Mouse (Mus musculus) embryo, embryonic 10.5 days (tissue): Measurements from ENCODE around the gene Spata25.

Experiments used
- DNase-seq: peaks from one replicate; pipeline ENCODE4 v3.0.0-alpha.2; 2015; ENCODE audit warnings: low spot score

Gene Spata25

DNA sequence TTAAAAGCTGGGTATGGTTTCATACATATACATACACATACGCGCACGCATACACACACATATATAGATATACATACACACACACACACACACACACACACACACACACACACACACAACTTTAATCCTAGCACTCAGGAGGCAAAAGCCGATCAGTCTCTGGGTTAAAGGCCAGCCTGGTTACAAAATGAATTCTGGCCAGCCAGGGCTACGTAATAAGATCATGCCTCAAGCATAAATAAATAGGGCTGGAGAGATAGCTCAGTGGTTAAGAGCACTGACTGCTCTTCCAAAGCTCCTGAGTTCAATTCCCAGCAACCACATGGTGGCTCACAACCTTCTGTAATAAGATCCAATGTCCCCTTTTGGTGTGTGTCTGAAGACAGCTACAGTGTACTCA, 27.2 kb upstream of the Spata25 start:
- DNase-seq, result peak; percentile 11

DNA sequence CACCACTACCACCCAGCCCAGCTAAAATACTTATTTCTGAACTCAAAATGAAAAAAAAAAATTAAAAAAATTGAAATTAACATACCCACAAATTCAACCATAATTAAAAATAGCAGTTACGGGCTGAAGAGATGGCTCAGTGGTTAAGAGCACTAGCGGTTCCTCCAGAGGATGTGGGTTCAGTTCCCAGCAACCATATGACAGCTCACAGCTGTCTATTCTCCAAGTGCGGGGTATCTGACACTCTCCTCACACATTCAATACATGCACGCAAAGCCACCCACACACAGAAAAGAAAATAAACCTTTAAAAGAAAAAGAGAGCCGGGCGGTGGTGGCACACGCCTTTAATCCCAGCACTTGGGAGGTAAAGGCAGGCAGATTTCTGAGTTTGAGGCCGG, 21.7 kb upstream of the Spata25 start:
- no peak for DNase-seq

- no peak for DNase-seq
These were observed 17.4 kb upstream of the Spata25 start for GRCm38 (mm10) chr2:164845782-164846181.

- no peak for DNase-seq
These were observed 6.8 kb upstream of the Spata25 start for GRCm38 (mm10) chr2:164835164-164835563.

DNA sequence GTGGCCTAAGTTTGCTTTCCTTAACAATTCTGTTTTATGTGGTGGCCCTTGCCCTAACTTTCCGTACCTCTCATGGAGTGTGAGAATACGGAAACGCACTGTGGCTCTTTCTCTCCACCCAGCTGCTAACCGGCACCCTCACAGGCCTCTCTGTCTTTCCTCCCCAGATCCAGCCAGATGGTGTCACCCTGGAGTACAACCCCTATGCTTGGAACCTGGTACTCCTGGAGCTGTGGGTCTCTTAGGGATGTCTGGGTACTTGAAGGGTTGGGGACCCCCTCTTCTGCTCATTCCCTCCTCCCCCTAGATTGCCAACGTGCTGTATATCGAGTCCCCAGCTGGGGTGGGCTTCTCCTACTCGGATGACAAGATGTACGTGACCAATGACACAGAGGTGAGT, 6.2 kb upstream of the Spata25 start:
- DNase-seq, result no peak

DNA sequence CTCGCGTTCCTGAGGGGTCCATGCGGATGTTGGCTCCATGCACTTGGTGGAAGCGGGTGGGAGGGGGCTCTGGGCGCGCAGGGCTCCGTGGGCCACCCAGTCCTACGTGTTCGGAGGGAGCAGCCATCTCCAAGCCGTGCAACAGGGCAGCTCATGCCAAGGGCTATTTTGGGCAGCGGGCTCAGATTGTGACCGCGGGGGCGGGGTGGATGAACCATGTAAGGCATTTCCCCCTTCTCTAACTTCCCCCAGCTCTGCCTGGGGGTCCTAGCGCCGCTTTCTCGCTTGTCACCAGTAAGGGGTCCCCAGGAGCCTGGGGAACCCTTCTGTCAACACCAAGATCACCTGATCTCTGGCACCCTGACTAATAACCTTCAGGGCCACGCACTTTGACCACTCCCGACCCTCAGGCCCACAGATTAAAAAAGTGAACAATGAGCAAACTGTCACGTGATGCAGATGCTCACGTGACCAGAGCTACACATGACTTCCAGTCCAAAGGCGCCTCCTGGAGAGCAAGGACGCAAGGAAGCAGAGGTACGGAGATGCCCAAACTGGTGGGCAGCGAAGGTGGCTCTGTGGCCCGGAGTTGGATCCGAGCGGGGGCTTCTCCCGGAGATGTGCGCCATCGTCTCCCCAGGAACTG, 5.1 kb upstream of the Spata25 start, which contains the start of gene Neurl2:
TSS of gene Neurl2 (minus strand) at position 143 of the 646 bp plus-strand sequence.
- peak; percentile 98 for DNase-seq

DNA sequence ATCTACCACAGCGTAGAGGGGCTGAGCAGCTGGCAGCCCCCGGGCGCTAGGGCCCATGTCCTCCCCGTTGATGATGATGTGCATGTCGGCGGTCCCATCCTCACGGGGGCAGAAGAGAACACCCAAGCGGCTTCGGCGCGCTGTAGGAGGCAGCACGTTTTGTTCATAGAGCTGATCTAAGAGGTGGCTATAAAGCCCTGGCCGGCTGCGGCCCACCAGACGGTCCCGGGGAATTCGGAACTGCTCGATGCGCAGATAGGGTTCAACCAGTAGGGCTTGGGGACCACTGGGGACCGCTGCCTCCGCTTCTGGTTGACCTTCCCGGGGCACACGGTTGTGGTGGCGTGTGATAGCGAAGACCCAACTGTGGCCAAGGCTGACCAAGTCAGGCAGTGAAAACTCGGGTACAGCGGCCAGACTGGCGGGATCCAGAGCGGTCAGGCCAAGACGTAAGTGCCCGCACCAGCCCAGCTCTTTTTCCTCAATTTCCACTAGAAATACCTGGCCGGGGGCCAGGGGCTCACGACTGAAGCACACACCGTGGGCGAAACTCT, 4.5 kb upstream of the Spata25 start, which contains the start of gene Ctsa:
TSS of gene Ctsa (plus strand) at position 126 of the 554 bp plus-strand sequence.
- peak; percentile 83 for DNase-seq

GRCm38 (mm10) chr2:164832032-164832747, 3.9 kb upstream of the Spata25 start:
- no peak for DNase-seq

DNA sequence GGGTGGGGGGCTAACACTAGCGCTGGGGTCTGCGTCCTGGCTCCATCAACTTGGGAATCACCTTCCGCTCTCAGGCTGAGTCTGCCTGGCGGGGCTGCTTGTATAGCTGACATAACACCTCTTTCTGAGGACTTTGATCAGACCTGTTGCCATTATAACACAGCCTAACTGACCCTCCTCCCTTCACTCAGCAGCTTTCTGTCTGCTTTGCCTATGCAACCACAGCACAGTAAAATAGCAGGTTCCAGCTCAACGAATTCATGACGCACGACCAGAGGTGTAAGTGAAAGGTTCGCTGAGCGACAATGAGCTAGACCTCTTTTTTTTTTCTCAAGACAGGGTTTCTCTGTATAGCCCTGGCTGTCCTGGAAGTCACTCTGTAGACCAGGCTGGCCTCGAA, 2.7 kb upstream of the Spata25 start:
- no peak for DNase-seq

- DNase-seq, result no peak
These were observed 753 bp upstream of the Spata25 start for GRCm38 (mm10) chr2:164829090-164829489.

DNA sequence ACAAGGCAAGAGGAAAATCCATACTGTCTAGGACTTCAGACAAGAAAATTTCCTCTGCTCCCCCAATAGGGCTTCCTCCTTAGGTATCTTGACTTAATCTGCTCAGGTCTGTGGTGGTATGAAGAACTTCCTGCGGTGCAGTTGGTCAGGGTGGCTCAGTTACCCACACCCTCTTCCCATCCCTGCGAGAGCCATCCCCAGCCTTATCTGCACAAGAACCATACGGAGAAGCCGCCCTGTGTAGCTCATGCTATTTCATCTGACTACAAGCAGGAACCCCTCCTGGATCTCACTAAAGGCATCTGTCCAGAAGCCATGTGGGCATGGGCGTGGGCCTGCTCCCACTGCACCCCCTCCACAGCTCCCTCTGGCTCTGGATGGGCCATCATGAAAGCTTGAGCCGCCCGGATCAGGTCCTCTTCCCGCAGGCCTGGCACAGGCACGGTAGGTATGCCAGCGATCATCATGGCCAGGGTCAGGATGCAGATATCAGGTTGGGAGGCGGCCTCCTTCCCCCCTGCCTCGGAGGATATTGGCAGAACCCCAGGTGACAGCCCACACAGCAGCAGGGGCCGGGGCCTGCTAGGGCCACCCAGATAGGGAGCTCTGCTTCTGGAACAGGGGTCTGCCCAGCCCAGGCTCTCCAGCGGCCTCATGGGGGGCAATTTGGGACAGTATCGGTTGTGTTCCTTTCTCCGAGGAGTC, 1.0 kb downstream of the Spata25 start:
- no peak for DNase-seq

- DNase-seq, result no peak
These were observed 2.8 kb downstream of the Spata25 start for GRCm38 (mm10) chr2:164825521-164825920.

- DNase-seq, result no peak
These were observed 4.4 kb downstream of the Spata25 start for GRCm38 (mm10) chr2:164823969-164824368.

GRCm38 (mm10) chr2:164823181-164823585, 5.2 kb downstream of the Spata25 start:
- DNase-seq, result peak; percentile 77

DNA sequence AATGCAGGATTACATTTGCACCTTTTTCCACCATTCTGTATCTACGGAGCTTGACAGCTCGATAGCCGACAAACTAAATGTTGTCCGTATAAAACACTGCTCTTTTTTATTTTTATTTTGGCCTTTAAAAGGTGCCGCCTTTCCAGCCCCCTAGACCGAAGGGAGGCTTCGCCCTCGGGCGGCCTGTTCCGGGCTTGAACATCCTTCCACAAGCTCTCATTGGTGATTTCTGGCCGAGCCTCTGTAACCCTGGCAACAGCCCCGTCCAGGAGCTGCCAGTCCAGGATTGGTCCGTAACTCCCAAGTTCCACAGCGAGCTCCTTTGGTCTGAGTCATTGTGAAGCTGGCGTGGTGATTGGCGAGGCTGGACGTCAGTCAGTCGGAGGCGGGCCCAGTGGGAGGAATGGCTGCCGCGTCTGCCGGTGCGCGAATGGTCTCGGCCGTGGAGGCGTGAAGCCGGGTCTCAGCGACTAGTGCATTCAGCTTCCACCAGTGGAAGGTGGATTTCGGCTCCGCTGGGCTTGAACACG, 5.6 kb downstream of the Spata25 start, which contains the start of gene Zswim1:
TSS of gene Zswim1 (plus strand) at position 51 of the 530 bp plus-strand sequence.
- DNase-seq, result peak; percentile 99

GRCm38 (mm10) chr2:164821060-164821459, 7.3 kb downstream of the Spata25 start:
- no peak for DNase-seq

DNA sequence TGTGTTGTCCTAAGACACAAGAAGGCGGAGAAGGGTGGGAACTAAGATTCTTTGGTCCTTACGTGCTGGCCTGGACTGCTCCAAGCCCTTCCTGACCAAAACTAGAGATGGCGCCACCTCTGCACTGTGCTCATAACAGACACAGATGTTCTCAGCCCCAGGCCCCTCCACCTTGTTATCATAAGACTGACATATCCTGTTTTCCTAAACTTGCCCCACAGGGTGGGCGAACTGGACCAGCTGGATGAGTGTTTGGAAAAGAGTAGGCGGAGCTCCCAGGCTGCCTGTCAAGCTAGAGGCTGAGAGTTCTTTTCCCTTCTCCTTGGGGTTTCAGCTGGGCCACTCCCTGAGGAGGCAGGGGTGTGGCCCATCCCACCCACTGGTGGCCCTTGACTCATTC, 10.6 kb downstream of the Spata25 start:
- peak; percentile 57 for DNase-seq

DNA sequence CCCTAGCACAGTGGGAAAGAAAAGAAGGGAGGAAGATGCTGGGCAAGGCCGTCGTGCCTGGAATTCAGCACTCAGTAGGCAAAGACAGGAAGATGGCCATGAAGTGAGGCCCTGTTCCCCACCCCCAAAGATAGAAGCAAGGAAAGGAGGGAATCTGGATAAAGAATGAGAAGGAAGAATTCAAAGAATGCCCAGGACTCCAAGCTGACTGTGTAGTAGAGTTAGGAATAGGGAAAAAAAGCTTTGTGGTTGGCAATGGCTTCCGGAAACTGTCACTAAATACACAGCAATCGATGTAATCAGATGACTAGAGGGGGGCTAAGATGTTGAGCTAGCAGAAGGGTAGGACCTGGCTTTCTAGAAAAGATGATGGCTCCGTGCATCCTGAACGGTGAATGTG, 11.1 kb downstream of the Spata25 start:
- DNase-seq, result no peak

DNA sequence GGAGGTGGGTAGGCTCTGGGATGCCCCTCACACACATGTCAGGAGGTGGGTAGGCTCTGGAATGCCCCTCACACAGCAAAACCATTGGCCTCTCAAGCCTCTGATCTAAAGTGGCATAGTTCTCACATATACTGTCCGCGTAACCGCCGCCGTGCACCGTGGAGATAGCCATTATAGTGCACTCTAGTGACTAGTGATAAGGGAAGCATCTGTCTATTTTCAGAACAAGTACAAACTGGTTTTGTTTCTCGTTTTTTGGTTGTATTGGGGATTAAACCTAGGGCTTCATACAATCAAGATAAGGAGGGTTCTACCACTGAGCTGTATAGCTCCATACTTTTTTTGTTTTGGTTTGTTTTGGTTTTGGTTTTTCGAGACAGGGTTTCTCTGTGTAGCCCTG, 12.5 kb downstream of the Spata25 start:
- DNase-seq, result no peak

DNA sequence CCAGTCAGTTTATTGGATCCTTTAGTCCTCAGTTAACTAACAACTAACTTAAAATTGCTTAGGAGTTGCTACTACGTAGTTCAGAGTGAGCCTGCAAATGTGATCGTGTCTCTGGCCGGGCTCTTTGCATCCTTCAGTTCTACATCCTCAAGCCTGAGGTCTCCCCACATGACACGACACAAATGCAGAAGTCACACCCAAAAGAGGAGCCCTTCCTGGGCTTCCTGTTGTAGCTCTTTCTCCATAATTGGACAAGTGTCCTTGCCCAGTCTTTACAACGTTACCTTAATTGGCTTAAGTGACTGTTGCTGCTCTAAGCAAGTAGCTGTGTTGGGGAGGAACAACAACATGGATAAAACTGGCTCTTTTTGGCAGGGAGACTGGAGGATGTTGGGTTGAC, 13.0 kb downstream of the Spata25 start:
- no peak for DNase-seq

DNA sequence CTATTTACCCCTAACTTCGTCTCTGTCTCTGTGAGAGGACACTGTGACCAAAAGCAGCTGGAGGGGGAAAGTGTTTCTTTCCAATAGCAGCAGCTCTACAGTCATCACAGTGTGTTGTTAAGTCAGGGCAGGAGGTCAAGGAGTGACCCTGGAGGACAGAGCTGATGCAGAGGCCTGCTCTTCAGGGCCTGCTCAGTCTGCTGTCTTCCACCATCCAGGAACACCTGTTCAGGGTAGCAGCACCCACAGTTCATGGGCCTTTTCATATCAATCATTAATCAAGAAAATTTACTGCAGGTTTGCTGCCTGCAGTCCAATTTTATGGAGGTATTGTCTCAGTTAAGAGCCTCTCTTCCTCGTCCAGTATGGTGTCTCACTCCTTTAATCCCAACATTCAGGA, 14.8 kb downstream of the Spata25 start:
- DNase-seq, result no peak

- no peak for DNase-seq
These were observed 21.7 kb downstream of the Spata25 start for GRCm38 (mm10) chr2:164806614-164807013.
